Mouse (Mus musculus) CH12.LX (cell line): Measurements from ENCODE around the gene Plscr2.

ENCODE experiments used
- BHLHE40 ChIP-seq: IDR thresholded peaks from 2 replicates; pipeline ENCODE4 v1.6.1; 2011; ENCODE audit warnings: mild to moderate bottlenecking, low read depth, low read length, improper control_type of control experiment
- CTCF ChIP-seq, 2 experiments: IDR thresholded peaks in 1 of 2; conservative IDR thresholded peaks in 1 of 2; 2 replicates each; pipeline ENCODE4 v1.5.1; 2011 to 2012; ENCODE audit warnings: low read depth in 2 of 2, low read length in 2 of 2, improper control_type of control experiment in 1 of 2, inconsistent platforms in 1 of 2, mild to moderate bottlenecking in 1 of 2, moderate library complexity in 1 of 2
- ELF1 ChIP-seq: IDR thresholded peaks from 2 replicates; pipeline ENCODE4 v1.6.1; 2014; ENCODE audit warnings: low read depth, mild to moderate bottlenecking, inconsistent platforms, low read length, improper control_type of control experiment
- HCFC1 ChIP-seq: IDR thresholded peaks from 2 replicates; pipeline ENCODE4 v1.6.1; 2012; ENCODE audit warnings: low read depth, mild to moderate bottlenecking, inconsistent platforms, low read length, improper control_type of control experiment
- MXI1 ChIP-seq: IDR thresholded peaks from 2 replicates; pipeline ENCODE4 v1.6.1; 2011; ENCODE audit warnings: mild to moderate bottlenecking, low read depth, low read length, improper control_type of control experiment
- POLR2A ChIP-seq: IDR thresholded peaks from 2 replicates; pipeline ENCODE4 v1.6.1; 2011; ENCODE audit warnings: low read depth, mild to moderate bottlenecking, improper control_type of control experiment, low read length
- USF1 ChIP-seq: IDR thresholded peaks from 2 replicates; pipeline ENCODE4 v1.6.1; 2014; ENCODE audit warnings: low read depth, mild to moderate bottlenecking, inconsistent platforms, low read length, improper control_type of control experiment
- ZC3H11A ChIP-seq: IDR thresholded peaks from 2 replicates; pipeline ENCODE4 v1.6.1; 2012; ENCODE audit warnings: low read depth, mild to moderate bottlenecking, inconsistent platforms, low read length, improper control_type of control experiment

DNA sequence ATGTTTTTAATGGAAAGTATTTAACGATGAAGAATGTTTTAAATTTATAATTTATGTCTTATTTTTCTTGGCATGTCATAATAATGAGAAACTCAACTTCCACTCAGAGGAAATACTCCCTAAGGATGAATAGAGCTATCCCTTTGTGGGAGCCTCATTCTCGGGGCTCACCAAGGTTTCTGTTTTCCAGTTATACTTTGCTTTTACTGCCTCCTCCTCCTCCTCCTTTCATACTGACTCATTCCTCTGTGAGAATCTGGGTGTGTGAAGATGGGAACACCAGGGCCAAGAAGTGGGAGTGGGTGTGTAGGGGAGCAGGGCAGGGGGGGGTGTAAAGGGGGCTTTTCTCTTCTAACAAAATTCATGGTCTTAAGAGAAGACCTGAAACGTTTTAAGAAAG lies 17.5 kb downstream of the Plscr2 start:
- no peak for TF ChIP-seq POLR2A
- no peak for TF ChIP-seq CTCF (conservative IDR thresholded peaks at IDR 0.05 in 1 of 2, IDR thresholded peaks at IDR 0.05 in 1 of 2; ENCODE audit: low read depth in 2 of 2, low read length in 2 of 2)
- no peak for TF ChIP-seq HCFC1
- TF ChIP-seq ELF1, result no peak
- no peak for TF ChIP-seq ZC3H11A
- no peak for TF ChIP-seq USF1
- TF ChIP-seq BHLHE40, result no peak
- TF ChIP-seq MXI1, result no peak
